Mouse (Mus musculus): ENCODE measurements around the gene Unc13c. TPM values are rescaled to one million over a fixed set of nuclear protein-coding genes. Genes with fewer than 3 reads are reported as not detected.

The Unc13c gene
- polyA plus RNA-seq, 1 experiment from 2014 or later = 0.05 TPM

GRCm38 (mm10) chr9:73734446-73734845 lies 234.3 kb downstream of the Unc13c start:
- Histone ChIP-seq H3K36me3 (ENCODE audit: insufficient read depth, low read length) (no peaks in the 10 kb centered on the region), H3K27ac (ENCODE audit: low read length) (no peak overlapping the region), H3K27me3 (replicated peaks; ENCODE audit: insufficient read depth, low read length) (no peaks in the 10 kb centered on the region), H3K4me3 (ENCODE audit: low read depth, low read length) (no peak overlapping the region), H3K9me3 (ENCODE audit: low read length) (no peaks in the 10 kb centered on the region), H3K4me2 (replicated peaks; ENCODE audit: low read depth, low read length) (no peak overlapping the region), H3K9ac (replicated peaks; ENCODE audit: low read depth) (no peak overlapping the region), H3K4me1 (ENCODE audit: insufficient read depth, low read depth, low read length) (no peaks in the 10 kb centered on the region)
- ATAC-seq (no peak), DNase-seq (ENCODE audit: low spot score) (no peak)
- no peak for TF ChIP-seq EP300 (IDR thresholded peaks at IDR 0.05)
- TF ChIP-seq CTCF (IDR thresholded peaks at IDR 0.05) = no peak
- WGBS = 80% methylated on average over 7 of the region's 7 CpGs

GRCm38 (mm10) chr9:73725717-73726662 lies 242.8 kb downstream of the Unc13c start:
- TF ChIP-seq EP300 (IDR thresholded peaks at IDR 0.05) (no peak), CTCF (IDR thresholded peaks at IDR 0.05) (no peak)
- Histone ChIP-seq H3K27ac (ENCODE audit: low read length) (no peak overlapping the region), H3K4me2 (replicated peaks; ENCODE audit: low read depth, low read length) (no peak overlapping the region), H3K9me3 (ENCODE audit: low read length) (no peaks in the 10 kb centered on the region), H3K4me1 (ENCODE audit: insufficient read depth, low read depth, low read length) (no peaks in the 10 kb centered on the region), H3K36me3 (ENCODE audit: insufficient read depth, low read length) (no peaks in the 10 kb centered on the region), H3K4me3 (ENCODE audit: low read depth, low read length) (no peak overlapping the region), H3K27me3 (replicated peaks; ENCODE audit: insufficient read depth, low read length) (no peaks in the 10 kb centered on the region), H3K9ac (replicated peaks; ENCODE audit: low read depth) (no peak overlapping the region)
- WGBS = 57% methylated on average over 6 of the region's 6 CpGs
- DNase-seq (ENCODE audit: low spot score) (no peak), ATAC-seq (no peak)

- Histone ChIP-seq H3K4me2 (replicated peaks; ENCODE audit: low read depth, low read length) (no peak overlapping the region), H3K27ac (ENCODE audit: low read length) (no peak overlapping the region), H3K27me3 (replicated peaks; ENCODE audit: insufficient read depth, low read length) (no peaks in the 10 kb centered on the region), H3K4me1 (ENCODE audit: insufficient read depth, low read depth, low read length) (no peaks in the 10 kb centered on the region), H3K36me3 (ENCODE audit: insufficient read depth, low read length) (no peaks in the 10 kb centered on the region), H3K9me3 (ENCODE audit: low read length) (no peaks in the 10 kb centered on the region), H3K9ac (replicated peaks; ENCODE audit: low read depth) (no peak overlapping the region), H3K4me3 (ENCODE audit: low read depth, low read length) (no peak overlapping the region)
- TF ChIP-seq CTCF (IDR thresholded peaks at IDR 0.05) (no peak), EP300 (IDR thresholded peaks at IDR 0.05) (no peak)
- DNase-seq (ENCODE audit: low spot score) = no peak
- 79% methylated on average over 4 of the region's 4 CpGs for WGBS
- no peak for ATAC-seq
Measured at GRCm38 (mm10) chr9:73724776-73725175, 244.0 kb downstream of the Unc13c start.

- WGBS = 65% methylated on average over 4 of the region's 4 CpGs
- Histone ChIP-seq H3K36me3 (ENCODE audit: insufficient read depth, low read length) (no peaks in the 10 kb centered on the region), H3K4me3 (ENCODE audit: low read depth, low read length) (no peak overlapping the region), H3K9me3 (ENCODE audit: low read length) (no peaks in the 10 kb centered on the region), H3K4me2 (replicated peaks; ENCODE audit: low read depth, low read length) (no peak overlapping the region), H3K4me1 (ENCODE audit: insufficient read depth, low read depth, low read length) (no peaks in the 10 kb centered on the region), H3K9ac (replicated peaks; ENCODE audit: low read depth) (no peak overlapping the region), H3K27ac (ENCODE audit: low read length) (no peak overlapping the region), H3K27me3 (replicated peaks; ENCODE audit: insufficient read depth, low read length) (no peaks in the 10 kb centered on the region)
- DNase-seq (ENCODE audit: low spot score) = no peak
- TF ChIP-seq CTCF (IDR thresholded peaks at IDR 0.05) (no peak), EP300 (IDR thresholded peaks at IDR 0.05) (no peak)
- ATAC-seq = no peak
Measured at GRCm38 (mm10) chr9:73713508-73713907, 255.3 kb downstream of the Unc13c start.

GRCm38 (mm10) chr9:73697103-73697502 lies 271.7 kb downstream of the Unc13c start:
- Histone ChIP-seq H3K36me3 (ENCODE audit: insufficient read depth, low read length) (no peaks in the 10 kb centered on the region), H3K9me3 (ENCODE audit: low read length) (no peaks in the 10 kb centered on the region), H3K4me3 (ENCODE audit: low read depth, low read length) (no peak overlapping the region), H3K27me3 (replicated peaks; ENCODE audit: insufficient read depth, low read length) (no peaks in the 10 kb centered on the region), H3K9ac (replicated peaks; ENCODE audit: low read depth) (no peak overlapping the region), H3K27ac (ENCODE audit: low read length) (no peak overlapping the region), H3K4me1 (ENCODE audit: insufficient read depth, low read depth, low read length) (no peaks in the 10 kb centered on the region), H3K4me2 (replicated peaks; ENCODE audit: low read depth, low read length) (no peak overlapping the region)
- DNase-seq (ENCODE audit: low spot score) (no peak), ATAC-seq (no peak)
- TF ChIP-seq CTCF (IDR thresholded peaks at IDR 0.05) (no peak), EP300 (IDR thresholded peaks at IDR 0.05) (no peak)
- 54% methylated on average over 2 of the region's 2 CpGs for WGBS

GRCm38 (mm10) chr9:73681580-73681979 lies 287.2 kb downstream of the Unc13c start:
- TF ChIP-seq CTCF (IDR thresholded peaks at IDR 0.05) (no peak), EP300 (IDR thresholded peaks at IDR 0.05) (no peak)
- H3K9me3 ChIP-seq (ENCODE audit: low read length) = no peaks in the 10 kb centered on the region
- no peak overlapping the region for H3K27ac ChIP-seq (ENCODE audit: low read length)
- DNase-seq (ENCODE audit: low spot score) (no peak), ATAC-seq (no peak)
- no peak overlapping the region for H3K4me2 ChIP-seq (replicated peaks; ENCODE audit: low read depth, low read length)
- H3K4me1 ChIP-seq (ENCODE audit: insufficient read depth, low read depth, low read length) = no peaks in the 10 kb centered on the region
- H3K36me3 ChIP-seq (ENCODE audit: insufficient read depth, low read length) = no peaks in the 10 kb centered on the region
- H3K9ac ChIP-seq (replicated peaks; ENCODE audit: low read depth) = no peak overlapping the region
- 82% methylated on average over 2 of the region's 2 CpGs for WGBS
- no peak overlapping the region for H3K4me3 ChIP-seq (ENCODE audit: low read depth, low read length)
- H3K27me3 ChIP-seq (replicated peaks; ENCODE audit: insufficient read depth, low read length) = no peaks in the 10 kb centered on the region

Measured in lung, postnatal 0 days (tissue).